Mouse (Mus musculus): ENCODE data around the gene Amn. TPM values are rescaled to one million over a fixed set of nuclear protein-coding genes. Genes with fewer than 3 reads are reported as not detected.

Gene Amn
- polyA plus RNA-seq (2012; rRNA removed) = 18.7 and 23.1 TPM in 2 replicates

DNA sequence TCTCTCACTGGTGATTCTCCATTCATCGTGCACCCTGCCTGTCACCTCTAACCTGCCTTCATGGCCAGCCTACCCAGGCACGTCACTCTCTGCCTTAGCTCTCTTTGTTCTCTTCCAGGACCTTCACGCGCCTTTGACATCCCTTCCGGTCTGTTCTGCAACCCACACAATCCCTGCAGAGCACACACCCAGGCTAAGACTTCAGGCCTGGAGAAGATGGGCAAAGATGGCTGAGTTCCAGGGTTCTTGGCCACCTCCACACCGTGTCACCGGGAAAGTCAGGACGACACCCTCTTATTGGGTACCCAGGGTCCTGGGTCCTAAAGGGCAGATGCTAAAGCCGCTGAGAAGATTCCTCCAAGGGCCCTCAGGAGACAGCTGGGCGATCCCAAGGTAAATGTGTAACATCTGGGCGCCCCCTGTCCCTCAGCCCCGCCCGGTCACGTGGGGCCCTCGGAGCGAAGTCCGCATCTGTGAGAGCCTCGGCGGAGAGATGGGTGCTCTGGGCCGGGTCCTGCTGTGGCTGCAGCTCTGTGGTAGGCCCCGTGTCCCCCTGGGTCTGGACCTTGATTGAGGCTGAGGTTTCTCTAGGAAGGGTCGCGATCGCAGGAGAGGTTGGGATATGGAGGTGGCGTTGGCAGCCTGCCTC lies at the start of gene Amn:
Amn (plus strand) TSS at position 467 of the 649 bp plus-strand sequence.
- Histone ChIP-seq H3K4me1 (ENCODE audit: control insufficient read depth, insufficient read depth, low read length) (no peaks in the 10 kb centered on the region), H3K4me3 (ENCODE audit: insufficient read depth, low read length) (no peak within 1 kb of the TSS), H3K27ac (ENCODE audit: insufficient read depth, low read length) (no peak within 1 kb of the TSS)
- TF ChIP-seq CTCF (IDR thresholded peaks at IDR 0.05; ENCODE audit: extremely low read depth, insufficient read depth, low read length) (no peak), POLR2A (IDR thresholded peaks at IDR 0.05; ENCODE audit: extremely low read depth, insufficient read depth, low read length) (no peak)

DNA sequence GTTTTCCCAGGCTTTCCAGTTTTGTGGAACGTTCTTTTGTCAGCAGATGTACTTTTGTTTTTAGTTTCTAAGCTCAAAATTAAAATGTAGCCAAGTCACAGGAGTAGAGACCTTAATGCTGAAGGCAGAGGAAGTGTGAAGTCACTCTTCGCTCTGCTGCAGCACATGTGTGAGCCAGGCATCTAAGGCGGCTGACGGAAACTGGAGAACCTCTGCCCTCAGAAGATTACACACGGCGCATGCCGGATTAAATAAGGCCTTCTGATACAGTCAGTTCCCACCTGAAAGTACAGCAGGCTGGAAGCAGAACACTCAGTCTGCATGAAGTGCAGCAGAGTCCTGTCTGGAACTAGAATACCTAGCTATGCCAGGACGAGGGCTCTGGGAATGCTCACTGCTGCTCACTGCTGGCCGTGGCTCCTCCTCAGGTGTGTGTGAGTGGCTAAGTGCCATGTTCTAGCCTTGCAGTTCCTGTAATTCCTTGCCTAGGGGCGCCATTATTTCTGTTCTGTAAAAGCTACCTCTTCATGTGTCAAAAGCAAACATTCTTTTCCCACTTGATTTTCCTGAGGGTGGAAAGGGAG lies 45.6 kb upstream of the Amn start:
- Histone ChIP-seq H3K4me3 (ENCODE audit: insufficient read depth, low read length) (no peak overlapping the region), H3K4me1 (ENCODE audit: control insufficient read depth, insufficient read depth, low read length) (peaks cover 2% of the 10 kb centered on the region), H3K27ac (ENCODE audit: insufficient read depth, low read length) (no peak overlapping the region)
- TF ChIP-seq POLR2A (IDR thresholded peaks at IDR 0.05; ENCODE audit: extremely low read depth, insufficient read depth, low read length) (no peak), CTCF (IDR thresholded peaks at IDR 0.05; ENCODE audit: extremely low read depth, insufficient read depth, low read length) (no peak)

DNA sequence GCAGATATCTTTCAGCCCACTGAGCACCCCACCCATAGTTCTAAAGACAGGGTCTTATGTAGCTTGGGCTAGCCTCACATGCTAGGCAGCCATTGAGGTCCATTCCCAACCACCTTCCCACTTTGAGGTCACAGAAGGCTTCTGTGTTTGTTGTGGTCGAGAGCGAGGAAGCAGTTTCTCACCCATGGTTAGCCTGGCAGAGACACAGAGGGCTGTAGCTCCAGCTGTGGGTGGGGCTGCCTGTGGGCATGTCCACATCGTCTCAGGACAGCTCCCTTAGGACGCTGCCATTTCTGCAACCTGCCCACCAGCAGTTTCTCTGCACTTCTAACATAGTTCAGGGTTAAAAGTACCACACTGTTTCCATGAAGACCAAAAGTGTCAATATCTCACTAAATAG lies 43.5 kb upstream of the Amn start:
- peaks cover 2% of the 10 kb centered on the region for H3K4me1 ChIP-seq (ENCODE audit: control insufficient read depth, insufficient read depth, low read length)
- no peak overlapping the region for H3K4me3 ChIP-seq (ENCODE audit: insufficient read depth, low read length)
- TF ChIP-seq CTCF (IDR thresholded peaks at IDR 0.05; ENCODE audit: extremely low read depth, insufficient read depth, low read length) (no peak), POLR2A (IDR thresholded peaks at IDR 0.05; ENCODE audit: extremely low read depth, insufficient read depth, low read length) (no peak)
- no peak overlapping the region for H3K27ac ChIP-seq (ENCODE audit: insufficient read depth, low read length)

DNA sequence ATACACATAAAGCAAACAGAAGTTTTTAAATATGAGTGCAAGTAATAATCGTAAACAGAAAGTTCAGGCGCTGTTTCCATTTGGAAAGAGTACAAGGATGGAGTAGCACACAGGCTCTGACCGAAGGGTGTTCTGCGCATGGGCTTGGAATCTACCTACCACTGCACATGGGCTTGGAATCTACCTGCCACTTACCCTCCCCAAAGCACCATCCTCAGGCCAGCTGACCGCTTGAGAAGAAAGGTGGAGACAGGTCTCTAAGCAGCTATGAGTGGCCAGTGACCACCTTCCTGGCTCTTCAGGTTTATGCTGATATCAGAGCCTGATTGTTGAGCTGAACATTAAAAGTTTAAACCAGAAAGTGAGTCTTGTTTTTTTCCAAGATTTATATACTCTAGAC lies 42.4 kb upstream of the Amn start:
- H3K27ac ChIP-seq (ENCODE audit: insufficient read depth, low read length) = no peak overlapping the region
- TF ChIP-seq POLR2A (IDR thresholded peaks at IDR 0.05; ENCODE audit: extremely low read depth, insufficient read depth, low read length) = no peak
- no peak for TF ChIP-seq CTCF (IDR thresholded peaks at IDR 0.05; ENCODE audit: extremely low read depth, insufficient read depth, low read length)
- H3K4me3 ChIP-seq (ENCODE audit: insufficient read depth, low read length) = no peak overlapping the region
- peaks cover 2% of the 10 kb centered on the region for H3K4me1 ChIP-seq (ENCODE audit: control insufficient read depth, insufficient read depth, low read length)

DNA sequence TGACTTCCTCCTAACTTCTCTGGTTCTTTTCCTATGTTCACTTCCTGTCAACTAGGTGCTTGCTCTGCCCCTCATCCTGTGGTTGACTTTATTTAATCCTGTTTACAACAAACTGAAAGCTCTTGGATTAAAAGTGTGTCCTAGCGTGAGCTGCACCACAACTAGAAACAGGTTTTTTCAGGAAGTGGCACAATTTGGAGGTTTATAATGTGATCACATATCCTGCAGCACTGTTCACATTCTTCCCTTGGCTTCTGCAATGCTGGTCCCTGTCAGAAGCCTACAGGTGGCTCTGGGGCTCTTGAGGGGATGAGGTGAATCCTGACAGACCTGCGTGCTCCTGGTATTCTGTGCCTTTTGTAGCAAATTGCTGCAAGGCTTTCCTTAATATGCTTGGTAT lies 40.1 kb upstream of the Amn start:
- Histone ChIP-seq H3K4me1 (ENCODE audit: control insufficient read depth, insufficient read depth, low read length) (no peaks in the 10 kb centered on the region), H3K4me3 (ENCODE audit: insufficient read depth, low read length) (no peak overlapping the region), H3K27ac (ENCODE audit: insufficient read depth, low read length) (no peak overlapping the region)
- no peak for TF ChIP-seq CTCF (IDR thresholded peaks at IDR 0.05; ENCODE audit: extremely low read depth, insufficient read depth, low read length)
- no peak for TF ChIP-seq POLR2A (IDR thresholded peaks at IDR 0.05; ENCODE audit: extremely low read depth, insufficient read depth, low read length)

DNA sequence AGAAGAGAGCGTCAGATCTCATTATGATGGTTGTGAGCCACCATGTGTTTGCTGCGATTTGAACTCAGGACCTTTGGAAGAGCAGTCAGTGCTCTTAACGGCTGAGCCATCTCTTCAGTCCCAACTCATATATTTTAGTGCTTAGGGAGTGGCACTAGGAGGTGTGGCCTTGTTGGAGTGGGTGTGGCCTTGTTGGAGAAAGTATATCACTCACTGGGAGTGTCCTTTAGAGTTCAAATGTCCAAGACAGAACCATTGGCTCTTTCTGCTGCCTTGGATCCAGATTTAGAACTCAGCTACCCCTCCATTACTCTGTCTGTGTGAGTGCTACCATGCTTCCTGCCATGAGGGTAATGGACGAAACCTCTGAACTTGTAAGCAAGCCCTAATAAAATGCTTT lies 37.1 kb upstream of the Amn start:
- peaks cover 5% of the 10 kb centered on the region for H3K4me1 ChIP-seq (ENCODE audit: control insufficient read depth, insufficient read depth, low read length)
- H3K4me3 ChIP-seq (ENCODE audit: insufficient read depth, low read length) = no peak overlapping the region
- TF ChIP-seq POLR2A (IDR thresholded peaks at IDR 0.05; ENCODE audit: extremely low read depth, insufficient read depth, low read length) = no peak
- TF ChIP-seq CTCF (IDR thresholded peaks at IDR 0.05; ENCODE audit: extremely low read depth, insufficient read depth, low read length) = no peak
- H3K27ac ChIP-seq (ENCODE audit: insufficient read depth, low read length) = no peak overlapping the region

DNA sequence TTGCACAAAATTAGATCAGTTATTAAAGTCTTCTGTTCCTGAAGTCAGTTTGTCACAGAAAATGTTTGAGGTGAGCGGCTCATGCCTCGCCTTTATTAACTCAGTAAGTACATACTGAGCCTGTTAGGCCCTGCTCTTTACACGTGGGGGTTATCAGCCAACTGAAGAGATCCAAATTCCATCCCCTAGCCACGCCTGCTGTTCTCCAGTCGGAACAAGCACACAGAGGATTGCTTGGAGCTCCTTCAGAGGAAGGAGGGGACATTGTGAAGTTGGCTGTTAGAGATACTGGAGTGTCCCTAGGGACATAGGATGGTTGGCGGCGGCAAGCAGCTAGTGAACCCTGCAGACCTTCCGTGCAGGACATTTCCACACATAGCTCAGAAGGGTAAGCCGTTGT lies 36.5 kb upstream of the Amn start:
- TF ChIP-seq POLR2A (IDR thresholded peaks at IDR 0.05; ENCODE audit: extremely low read depth, insufficient read depth, low read length) (no peak), CTCF (IDR thresholded peaks at IDR 0.05; ENCODE audit: extremely low read depth, insufficient read depth, low read length) (no peak)
- H3K4me3 ChIP-seq (ENCODE audit: insufficient read depth, low read length) = no peak overlapping the region
- no peak overlapping the region for H3K27ac ChIP-seq (ENCODE audit: insufficient read depth, low read length)
- peaks cover 5% of the 10 kb centered on the region for H3K4me1 ChIP-seq (ENCODE audit: control insufficient read depth, insufficient read depth, low read length)

DNA sequence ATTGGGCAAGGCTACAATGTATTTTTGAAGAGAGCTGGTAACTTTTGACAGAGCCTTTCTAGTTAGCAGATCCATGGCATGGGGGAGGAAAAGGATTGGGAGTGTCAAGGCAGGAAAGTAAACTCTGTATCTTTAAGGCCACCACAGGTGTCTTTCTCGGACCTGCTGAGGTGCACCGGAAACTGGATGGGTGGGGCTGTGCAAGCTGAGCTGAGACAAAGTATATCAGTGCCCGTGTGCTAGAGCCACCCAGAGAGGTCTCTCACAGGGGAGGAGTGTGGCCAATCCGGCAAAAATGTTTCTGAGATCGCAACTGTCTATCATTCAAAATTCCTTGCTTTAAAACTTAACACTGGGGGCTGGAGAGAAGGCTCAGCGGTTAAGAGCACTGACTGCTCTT lies 35.3 kb upstream of the Amn start:
- Histone ChIP-seq H3K27ac (ENCODE audit: insufficient read depth, low read length) (no peak overlapping the region), H3K4me1 (ENCODE audit: control insufficient read depth, insufficient read depth, low read length) (peaks cover 6% of the 10 kb centered on the region), H3K4me3 (ENCODE audit: insufficient read depth, low read length) (no peak overlapping the region)
- TF ChIP-seq CTCF (IDR thresholded peaks at IDR 0.05; ENCODE audit: extremely low read depth, insufficient read depth, low read length) = no peak
- TF ChIP-seq POLR2A (IDR thresholded peaks at IDR 0.05; ENCODE audit: extremely low read depth, insufficient read depth, low read length) = no peak

DNA sequence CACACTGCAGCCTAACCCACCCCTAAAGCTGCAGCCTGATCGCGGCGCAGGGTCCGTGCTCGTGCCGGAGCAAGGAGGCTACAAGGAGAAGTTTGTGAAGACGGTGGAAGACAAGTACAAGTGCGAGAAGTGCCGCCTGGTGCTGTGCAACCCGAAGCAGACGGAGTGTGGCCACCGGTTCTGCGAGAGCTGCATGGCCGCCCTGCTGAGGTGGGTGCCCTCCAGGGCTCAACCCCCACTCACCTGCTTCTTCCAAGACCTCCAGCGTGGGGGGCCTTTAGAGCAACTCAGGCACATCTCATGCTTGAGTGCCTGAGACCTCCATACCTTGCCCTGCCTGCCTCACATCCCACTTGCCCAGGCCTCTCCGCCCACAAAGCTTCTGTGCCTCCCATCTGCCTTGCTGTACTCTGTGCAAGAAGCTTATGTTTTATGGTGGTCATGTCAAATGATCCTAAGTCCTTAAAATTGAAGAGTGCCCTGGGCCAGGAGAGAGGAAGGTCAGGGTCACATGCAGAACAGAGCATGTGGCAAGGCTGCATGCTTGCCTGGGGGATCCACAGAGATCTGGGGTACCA lies 33.2 kb upstream of the Amn start:
- no peak overlapping the region for H3K4me3 ChIP-seq (ENCODE audit: insufficient read depth, low read length)

DNA sequence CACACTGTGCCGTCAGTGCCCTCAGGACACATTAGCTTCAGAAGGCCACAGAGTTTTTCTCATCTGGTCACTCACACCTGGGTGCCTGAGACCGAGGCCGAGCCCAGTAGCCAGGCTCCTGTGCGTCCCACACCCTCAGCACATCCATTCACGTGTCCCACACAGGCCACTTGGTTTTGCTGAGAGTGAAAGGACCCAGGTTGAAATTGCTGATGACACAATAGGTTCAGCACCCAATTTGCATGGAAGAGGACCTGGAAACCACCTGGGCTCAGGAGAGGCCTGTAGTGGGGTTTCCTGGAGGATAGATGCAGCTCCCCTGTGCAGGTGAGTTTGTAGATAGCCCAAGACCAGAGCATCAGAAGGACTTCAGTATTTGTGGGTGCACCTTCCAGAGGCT lies 32.5 kb upstream of the Amn start:
- Histone ChIP-seq H3K4me1 (ENCODE audit: control insufficient read depth, insufficient read depth, low read length) (peaks cover 6% of the 10 kb centered on the region), H3K27ac (ENCODE audit: insufficient read depth, low read length) (no peak overlapping the region), H3K4me3 (ENCODE audit: insufficient read depth, low read length) (no peak overlapping the region)
- TF ChIP-seq CTCF (IDR thresholded peaks at IDR 0.05; ENCODE audit: extremely low read depth, insufficient read depth, low read length) (no peak), POLR2A (IDR thresholded peaks at IDR 0.05; ENCODE audit: extremely low read depth, insufficient read depth, low read length) (no peak)

More for the DNA sequence above, 33.2 kb upstream of the Amn start:
- H3K4me1 ChIP-seq (ENCODE audit: control insufficient read depth, insufficient read depth, low read length) = peaks cover 6% of the 10 kb centered on the region
- no peak overlapping the region for H3K27ac ChIP-seq (ENCODE audit: insufficient read depth, low read length)
- TF ChIP-seq POLR2A (IDR thresholded peaks at IDR 0.05; ENCODE audit: extremely low read depth, insufficient read depth, low read length) = no peak
- no peak for TF ChIP-seq CTCF (IDR thresholded peaks at IDR 0.05; ENCODE audit: extremely low read depth, insufficient read depth, low read length)

All from cortical plate, adult 2 months (tissue).